Mouse (Mus musculus): Measurements from ENCODE around the gene Gm20481. TPM values are rescaled to one million over a fixed set of nuclear protein-coding genes. Genes with fewer than 3 reads are reported as not detected.
A peak's percentile ranks its signal among the peaks of the same experiment; 100 is the strongest.

The Gm20481 gene
- polyA plus RNA-seq, 1 experiment from 2014 or later, result not detected

DNA sequence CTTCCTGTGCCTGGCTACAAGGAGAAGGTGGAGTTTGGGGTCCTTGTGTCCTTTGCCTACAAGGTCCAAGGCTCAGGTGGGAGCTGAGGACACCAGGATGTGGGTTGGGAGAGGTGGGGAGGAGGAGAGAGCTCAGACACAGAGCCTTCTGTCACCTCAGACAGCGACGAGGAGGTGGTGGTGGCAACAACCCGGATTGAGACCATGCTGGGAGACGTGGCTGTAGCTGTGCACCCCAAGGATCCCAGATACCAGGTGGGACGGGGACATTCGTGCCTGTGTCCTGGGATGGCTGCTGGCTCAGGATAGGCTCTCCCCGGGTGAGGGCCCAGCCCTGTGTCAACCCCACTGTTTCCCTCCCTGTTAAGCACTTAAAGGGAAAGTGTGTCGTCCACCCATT is 41.7 kb downstream of the Gm20481 start:
- no peak overlapping the region for H3K4me2 ChIP-seq (replicated peaks)
- H3K9ac ChIP-seq, result no peak overlapping the region
- peaks cover 99% of the 10 kb centered on the region for H3K36me3 ChIP-seq
- no peaks in the 10 kb centered on the region for H3K4me1 ChIP-seq
- no peaks in the 10 kb centered on the region for H3K9me3 ChIP-seq
- 93% methylated on average over 8 of the region's 8 CpGs for WGBS
- no peak overlapping the region for H3K4me3 ChIP-seq
- no peak overlapping the region for H3K27ac ChIP-seq
- ATAC-seq (ENCODE audit: insufficient number of reproducible peaks, insufficient read depth, low FRiP score, low TSS enrichment), result no peak
- H3K27me3 ChIP-seq, result no peaks in the 10 kb centered on the region

DNA sequence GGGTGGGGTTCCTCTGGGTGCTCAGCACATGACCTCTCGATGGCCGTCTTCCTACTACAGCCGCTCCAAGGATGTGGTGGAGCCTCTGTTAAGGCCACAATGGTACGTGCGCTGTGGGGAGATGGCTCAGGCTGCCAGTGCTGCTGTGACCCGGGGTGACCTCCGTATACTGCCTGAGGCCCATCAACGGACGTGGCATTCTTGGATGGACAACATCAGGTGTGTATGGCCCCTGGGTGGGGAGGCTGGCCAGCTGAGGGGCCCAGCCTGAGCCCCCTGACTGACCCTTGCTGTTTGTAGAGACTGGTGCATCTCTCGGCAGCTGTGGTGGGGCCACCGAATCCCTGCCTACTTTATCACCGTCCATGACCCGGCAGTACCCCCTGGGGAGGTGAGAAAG is 42.7 kb downstream of the Gm20481 start:
- Histone ChIP-seq H3K9ac (no peak overlapping the region), H3K4me1 (no peaks in the 10 kb centered on the region), H3K4me2 (replicated peaks) (no peak overlapping the region), H3K27ac (no peak overlapping the region), H3K4me3 (0 out of 2 replicates have a peak overlapping the region, but pooled peaks have one; percentile 1), H3K9me3 (no peaks in the 10 kb centered on the region), H3K27me3 (no peaks in the 10 kb centered on the region), H3K36me3 (peaks cover 97% of the 10 kb centered on the region)
- no peak for ATAC-seq (ENCODE audit: insufficient number of reproducible peaks, insufficient read depth, low FRiP score, low TSS enrichment)
- 85% methylated on average over 13 of the region's 13 CpGs for WGBS

DNA sequence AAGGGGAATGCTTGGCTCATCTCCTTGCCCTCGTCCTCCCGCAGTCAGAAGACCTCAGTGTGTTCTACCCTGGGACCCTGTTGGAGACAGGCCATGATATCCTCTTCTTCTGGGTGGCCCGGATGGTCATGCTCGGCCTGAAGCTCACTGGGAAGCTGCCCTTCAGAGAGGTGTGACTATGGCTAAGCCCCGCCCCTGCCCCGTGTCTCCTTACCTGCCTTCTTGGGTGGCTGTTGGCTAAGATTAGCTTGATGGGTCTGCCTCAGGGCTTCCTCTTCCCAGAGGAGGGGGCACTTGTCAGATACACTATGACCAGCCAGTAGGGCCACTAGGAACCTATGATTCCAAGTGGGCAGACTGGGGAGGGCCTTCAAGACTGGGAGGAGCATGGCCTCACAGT is 43.5 kb downstream of the Gm20481 start:
- 85% methylated on average over 6 of the region's 6 CpGs for WGBS
- H3K27ac ChIP-seq, result no peak overlapping the region
- no peaks in the 10 kb centered on the region for H3K9me3 ChIP-seq
- no peak for ATAC-seq (ENCODE audit: insufficient number of reproducible peaks, insufficient read depth, low FRiP score, low TSS enrichment)
- H3K4me1 ChIP-seq, result no peaks in the 10 kb centered on the region
- H3K27me3 ChIP-seq, result no peaks in the 10 kb centered on the region
- H3K9ac ChIP-seq, result no peak overlapping the region
- no peak overlapping the region for H3K4me2 ChIP-seq (replicated peaks)
- H3K36me3 ChIP-seq, result peaks cover 89% of the 10 kb centered on the region
- no peak overlapping the region for H3K4me3 ChIP-seq

DNA sequence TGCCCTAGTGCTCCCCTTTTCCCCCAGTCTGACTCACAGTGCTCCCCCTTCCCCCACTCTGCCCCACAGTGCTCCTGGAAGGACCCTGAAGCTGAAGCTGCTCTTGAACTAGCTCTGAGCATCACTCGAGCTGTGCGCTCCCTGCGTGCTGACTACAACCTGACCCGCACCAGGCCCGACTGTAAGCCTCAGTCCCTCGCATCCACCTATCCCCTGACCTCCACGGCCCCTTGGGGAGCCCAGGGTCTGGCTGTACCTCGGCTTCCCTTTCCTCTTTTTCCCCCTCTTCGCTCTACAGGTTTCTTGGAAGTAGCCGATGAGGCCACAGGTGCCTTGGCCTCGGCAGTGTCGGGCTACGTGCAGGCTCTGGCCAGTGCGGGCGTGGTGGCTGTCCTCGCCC is 45.6 kb downstream of the Gm20481 start:
- no peaks in the 10 kb centered on the region for H3K4me1 ChIP-seq
- H3K4me3 ChIP-seq, result no peak overlapping the region
- H3K9me3 ChIP-seq, result no peaks in the 10 kb centered on the region
- no peak overlapping the region for H3K4me2 ChIP-seq (replicated peaks)
- 92% methylated on average over 16 of the region's 16 CpGs for WGBS
- peaks cover 69% of the 10 kb centered on the region for H3K36me3 ChIP-seq
- H3K27me3 ChIP-seq, result no peaks in the 10 kb centered on the region
- no peak overlapping the region for H3K9ac ChIP-seq
- no peak for ATAC-seq (ENCODE audit: insufficient number of reproducible peaks, insufficient read depth, low FRiP score, low TSS enrichment)
- no peak overlapping the region for H3K27ac ChIP-seq

DNA sequence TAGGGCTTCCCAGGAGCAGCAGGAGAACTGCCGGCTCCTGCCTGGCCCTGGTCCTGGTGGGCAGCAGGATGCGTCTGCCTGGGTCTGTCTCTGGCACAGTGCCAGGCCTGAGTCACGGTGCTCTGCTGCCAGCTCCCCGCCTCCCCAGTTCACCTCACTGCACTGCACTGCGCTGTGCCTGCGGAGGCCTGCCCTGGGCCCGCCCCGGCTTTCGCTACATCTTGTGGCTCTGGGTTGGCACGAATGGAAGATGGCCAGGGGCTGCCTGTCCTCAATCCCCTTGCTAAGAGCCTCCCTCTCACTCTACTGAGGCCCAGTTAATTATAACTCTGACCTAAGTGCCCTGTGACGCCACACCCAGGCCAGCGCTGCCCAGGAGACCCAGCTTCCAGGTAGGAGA is 46.7 kb downstream of the Gm20481 start, which contains the start of gene Vwa7:
TSS of gene Vwa7 (plus strand) at position 204 of the 400 bp plus-strand sequence.
- Histone ChIP-seq H3K27ac (0 out of 2 replicates have a peak within 1 kb of the TSS, but pooled peaks have one; percentile 3), H3K9me3 (no peaks in the 10 kb centered on the region), H3K36me3 (peaks cover 59% of the 10 kb centered on the region), H3K4me3 (no peak within 1 kb of the TSS), H3K4me1 (peaks cover 6% of the 10 kb centered on the region; the same call in 1 of the 2 replicates), H3K4me2 (replicated peaks) (no peak within 1 kb of the TSS), H3K9ac (0 out of 2 replicates have a peak within 1 kb of the TSS, but pooled peaks have one; percentile 11), H3K27me3 (no peaks in the 10 kb centered on the region)
- 76% methylated on average over 12 of the region's 12 CpGs for WGBS
- ATAC-seq (ENCODE audit: insufficient number of reproducible peaks, insufficient read depth, low FRiP score, low TSS enrichment), result peak; percentile 37; the same call in 1 of the 2 replicates

DNA sequence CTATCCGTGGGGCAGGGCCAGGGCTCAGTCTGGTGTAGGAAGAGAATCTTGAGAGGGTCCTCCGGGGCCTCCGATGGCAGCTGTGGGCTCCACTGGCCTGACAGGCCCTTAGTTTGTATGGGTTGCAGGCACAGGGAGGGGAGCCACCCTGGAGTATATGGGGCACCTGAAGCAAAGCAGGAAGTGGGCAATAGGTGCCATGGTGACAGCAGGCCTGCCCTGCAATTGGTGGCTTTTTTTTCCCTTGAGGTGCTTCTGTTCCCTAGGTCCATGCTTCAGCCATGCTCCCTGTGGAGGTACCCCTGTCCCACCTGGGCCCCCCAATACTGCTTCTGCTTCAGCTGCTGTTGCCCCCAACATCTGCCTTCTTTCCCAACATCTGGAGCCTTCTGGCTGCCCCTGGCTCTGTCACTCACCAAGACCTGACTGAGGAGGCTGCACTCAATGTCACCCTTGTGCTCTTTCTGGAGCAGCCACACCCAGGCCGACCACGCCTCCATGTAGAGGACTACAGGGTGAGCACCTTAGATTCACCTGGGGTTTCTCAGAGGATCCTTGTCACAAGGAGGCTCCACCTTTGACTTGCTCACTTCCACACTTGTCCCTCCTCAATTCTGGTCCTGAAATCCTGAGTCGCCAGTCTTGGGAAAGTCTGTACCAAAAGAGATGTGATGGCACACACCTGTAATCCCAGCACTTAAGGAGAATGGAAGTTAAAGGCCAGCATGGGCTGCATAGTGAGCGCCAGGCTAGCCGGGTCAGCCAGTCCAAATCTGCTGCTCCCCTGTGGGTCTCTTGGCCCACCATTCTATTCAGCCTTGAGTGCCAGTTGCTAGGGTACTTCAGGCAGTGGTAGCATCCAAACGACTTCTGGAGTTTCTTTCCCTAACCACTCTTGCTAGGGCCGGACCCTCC is 47.3 kb downstream of the Gm20481 start:
- Histone ChIP-seq H3K4me2 (replicated peaks) (no peak overlapping the region), H3K4me3 (no peak overlapping the region), H3K9me3 (no peaks in the 10 kb centered on the region), H3K4me1 (peaks cover 11% of the 10 kb centered on the region; the same call in 1 of the 2 replicates), H3K27ac (0 out of 2 replicates have a peak overlapping the region, but pooled peaks have one; percentile 3), H3K27me3 (no peaks in the 10 kb centered on the region), H3K9ac (0 out of 2 replicates have a peak overlapping the region, but pooled peaks have one; percentile 11), H3K36me3 (peaks cover 52% of the 10 kb centered on the region)
- 85% methylated on average over 10 of the region's 10 CpGs for WGBS
- ATAC-seq (ENCODE audit: insufficient number of reproducible peaks, insufficient read depth, low FRiP score, low TSS enrichment), result no peak

DNA sequence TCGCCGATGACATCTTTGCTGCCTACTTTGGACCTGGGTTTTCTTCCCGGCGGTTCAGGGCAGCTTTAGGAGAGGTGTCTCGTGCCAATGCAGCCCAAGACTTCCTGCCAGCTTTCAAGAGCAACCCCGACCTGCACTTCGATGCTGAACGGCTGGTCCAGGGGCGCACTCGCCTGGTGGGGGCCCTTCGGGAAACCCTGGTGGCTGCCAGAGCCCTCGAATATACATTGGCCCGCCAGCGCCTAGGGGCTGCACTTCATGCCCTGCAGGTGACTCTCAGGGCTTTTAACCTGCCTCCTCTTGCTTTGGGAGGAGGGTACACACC is 48.0 kb downstream of the Gm20481 start:
- 69% methylated on average over 14 of the region's 14 CpGs for WGBS
- H3K4me2 ChIP-seq (replicated peaks), result no peak overlapping the region
- H3K9me3 ChIP-seq, result no peaks in the 10 kb centered on the region
- H3K36me3 ChIP-seq, result peaks cover 46% of the 10 kb centered on the region
- no peak overlapping the region for H3K9ac ChIP-seq
- peaks cover 11% of the 10 kb centered on the region; the same call in 1 of the 2 replicates for H3K4me1 ChIP-seq
- ATAC-seq (ENCODE audit: insufficient number of reproducible peaks, insufficient read depth, low FRiP score, low TSS enrichment), result no peak
- no peak overlapping the region for H3K4me3 ChIP-seq
- no peaks in the 10 kb centered on the region for H3K27me3 ChIP-seq
- no peak overlapping the region for H3K27ac ChIP-seq

DNA sequence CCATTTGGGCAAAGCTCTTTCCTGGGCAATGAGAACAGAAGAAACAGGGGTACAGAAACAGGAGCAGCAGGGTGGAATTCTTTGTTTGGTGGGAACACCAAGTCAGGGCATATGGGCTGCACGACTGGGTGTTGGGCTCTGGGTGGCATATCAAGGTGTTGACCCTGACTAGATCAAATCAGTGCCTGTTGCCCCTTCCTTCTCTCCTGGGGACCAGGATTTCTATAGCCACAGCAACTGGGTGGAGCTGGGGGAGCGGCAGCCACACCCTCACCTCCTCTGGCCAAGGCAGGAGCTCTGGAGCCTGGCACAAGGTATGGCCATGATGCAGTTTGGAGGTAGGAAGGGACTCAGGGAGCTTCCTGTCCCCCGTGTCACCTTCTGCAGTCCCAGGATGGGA is 48.5 kb downstream of the Gm20481 start:
- Histone ChIP-seq H3K4me1 (peaks cover 11% of the 10 kb centered on the region; the same call in 1 of the 2 replicates), H3K27me3 (no peaks in the 10 kb centered on the region), H3K9me3 (no peaks in the 10 kb centered on the region), H3K27ac (no peak overlapping the region), H3K36me3 (peaks cover 41% of the 10 kb centered on the region), H3K4me3 (no peak overlapping the region), H3K4me2 (replicated peaks) (no peak overlapping the region), H3K9ac (no peak overlapping the region)
- WGBS, result 82% methylated on average over 3 of the region's 3 CpGs
- ATAC-seq (ENCODE audit: insufficient number of reproducible peaks, insufficient read depth, low FRiP score, low TSS enrichment), result no peak

DNA sequence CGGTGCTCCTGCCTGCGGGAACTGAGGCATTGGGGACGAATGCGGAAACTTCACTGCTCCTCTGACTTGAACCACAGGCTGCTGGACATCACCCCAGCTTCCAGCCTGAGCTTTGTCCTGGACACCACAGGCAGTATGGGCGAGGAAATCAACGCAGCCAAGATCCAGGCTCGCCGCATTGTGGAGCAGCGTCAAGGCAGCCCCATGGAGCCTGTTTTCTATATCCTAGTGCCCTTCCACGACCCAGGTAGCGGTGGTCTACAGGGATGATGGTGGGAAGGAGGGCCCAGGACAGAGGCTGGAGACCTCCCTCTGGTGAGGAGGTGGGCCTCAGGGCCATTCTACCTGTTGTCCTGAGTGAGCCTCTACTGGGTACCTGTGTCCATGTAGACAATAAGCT is 50.2 kb downstream of the Gm20481 start:
- 74% methylated on average over 11 of the region's 11 CpGs for WGBS
- Histone ChIP-seq H3K9ac (no peak overlapping the region), H3K9me3 (no peaks in the 10 kb centered on the region), H3K36me3 (peaks cover 23% of the 10 kb centered on the region), H3K27me3 (no peaks in the 10 kb centered on the region), H3K4me3 (no peak overlapping the region), H3K4me2 (replicated peaks) (no peak overlapping the region), H3K27ac (no peak overlapping the region), H3K4me1 (peaks cover 17% of the 10 kb centered on the region)
- no peak for ATAC-seq (ENCODE audit: insufficient number of reproducible peaks, insufficient read depth, low FRiP score, low TSS enrichment)

DNA sequence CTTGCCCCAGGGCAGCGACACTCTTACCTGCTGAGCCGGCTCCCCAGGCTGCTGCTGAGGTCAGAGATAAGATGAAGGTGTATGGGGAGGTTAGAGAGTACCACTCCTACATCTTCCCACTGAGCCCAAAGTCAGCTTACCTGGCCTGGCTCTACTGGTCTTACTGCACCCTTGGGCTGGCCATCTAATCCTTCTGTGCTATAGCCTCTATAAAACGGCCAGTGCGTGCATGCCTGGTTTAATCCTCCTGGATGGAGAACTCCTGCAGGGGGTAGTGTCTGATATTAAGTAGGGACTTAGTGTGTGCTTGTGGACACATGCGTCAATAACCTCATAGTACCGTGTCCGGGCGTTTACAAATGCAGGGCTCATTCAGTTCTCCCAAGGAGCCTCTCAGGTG is 50.8 kb downstream of the Gm20481 start:
- Histone ChIP-seq H3K9ac (0 out of 2 replicates have a peak overlapping the region, but pooled peaks have one; percentile 24), H3K4me3 (no peak overlapping the region), H3K36me3 (peaks cover 17% of the 10 kb centered on the region), H3K9me3 (no peaks in the 10 kb centered on the region), H3K27ac (no peak overlapping the region), H3K4me2 (replicated peaks) (no peak overlapping the region), H3K4me1 (peaks cover 17% of the 10 kb centered on the region), H3K27me3 (no peaks in the 10 kb centered on the region)
- WGBS, result 86% methylated on average over 8 of the region's 8 CpGs
- no peak for ATAC-seq (ENCODE audit: insufficient number of reproducible peaks, insufficient read depth, low FRiP score, low TSS enrichment)

DNA sequence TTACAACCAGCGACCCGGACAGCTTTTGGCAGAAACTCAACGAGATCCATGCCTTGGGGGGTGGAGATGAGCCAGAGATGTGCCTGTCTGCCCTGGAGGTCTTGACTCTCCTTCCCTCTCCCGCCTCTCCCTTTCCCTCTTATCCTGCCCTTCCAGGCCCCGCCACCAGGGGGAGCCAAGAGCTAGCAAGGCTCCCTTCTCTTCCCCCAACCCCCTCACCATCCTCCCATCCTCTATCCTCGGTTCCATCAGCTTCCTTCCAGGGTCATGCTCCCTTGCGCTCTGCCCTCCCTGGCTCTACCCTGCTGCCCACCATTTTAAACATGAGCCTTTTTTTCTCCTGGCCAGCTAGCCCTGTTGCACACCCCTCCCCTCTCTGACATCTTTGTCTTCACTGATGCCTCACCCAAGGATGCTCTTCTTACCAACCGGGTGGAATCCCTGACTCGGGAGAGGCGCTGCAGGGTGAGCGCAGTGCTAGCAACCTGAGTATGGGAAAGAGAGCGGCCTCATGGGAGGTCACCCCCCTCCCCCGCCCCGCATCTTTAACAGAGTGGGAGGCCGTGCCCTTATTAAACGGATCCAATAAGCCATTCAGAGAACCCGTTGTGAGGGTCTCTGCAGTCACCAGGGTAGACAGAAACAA is 51.6 kb downstream of the Gm20481 start:
- 14% methylated on average over 17 of the region's 17 CpGs for WGBS
- H3K4me1 ChIP-seq, result peaks cover 19% of the 10 kb centered on the region
- peaks cover 9% of the 10 kb centered on the region for H3K36me3 ChIP-seq
- no peaks in the 10 kb centered on the region for H3K9me3 ChIP-seq
- H3K4me2 ChIP-seq (replicated peaks), result peak overlapping the region; percentile 21
- H3K27me3 ChIP-seq, result no peaks in the 10 kb centered on the region
- no peak for ATAC-seq (ENCODE audit: insufficient number of reproducible peaks, insufficient read depth, low FRiP score, low TSS enrichment)
- no peak overlapping the region for H3K27ac ChIP-seq
- 0 out of 2 replicates have a peak overlapping the region, but pooled peaks have one; percentile 24 for H3K9ac ChIP-seq
- H3K4me3 ChIP-seq, result 0 out of 2 replicates have a peak overlapping the region, but pooled peaks have one; percentile 6

All from embryonic facial prominence, embryonic 12.5 days (tissue).